Mouse (Mus musculus): ENCODE measurements around the gene Krt19.

Gene Krt19

DNA sequence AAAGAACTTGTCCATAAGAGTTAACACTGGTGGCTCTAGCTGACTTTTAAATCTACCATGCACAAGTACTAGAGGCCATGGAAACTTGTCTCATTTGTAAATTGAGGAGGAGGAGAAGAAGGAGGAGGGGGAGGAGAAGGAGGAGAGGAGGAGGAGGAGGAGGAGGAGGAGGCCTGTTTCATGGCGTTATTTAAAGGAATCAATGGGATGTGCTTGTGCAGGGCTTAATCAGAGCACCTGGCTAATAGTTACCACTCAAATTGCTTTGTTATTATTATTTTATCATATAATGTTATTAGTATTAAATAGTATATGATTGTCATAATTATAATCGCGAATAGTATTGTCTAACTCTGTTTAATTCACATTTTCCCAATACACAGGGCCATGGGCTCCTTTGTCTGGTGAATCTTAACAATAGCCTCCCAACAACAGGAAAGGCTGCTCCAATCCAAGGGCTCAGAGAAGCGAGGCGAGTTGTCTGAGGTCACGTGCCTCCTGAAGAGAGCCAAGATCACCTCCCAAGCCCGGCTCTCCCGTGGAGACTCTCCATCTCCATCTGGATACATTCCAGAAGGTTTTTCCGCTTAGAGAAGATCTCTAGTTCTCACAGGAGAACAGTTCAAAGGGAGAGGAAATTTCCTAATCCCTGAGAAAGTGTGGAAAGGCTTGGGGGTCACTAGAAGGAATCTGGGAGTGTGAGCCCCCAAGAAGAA lies at the start of gene Krt19:
Gene Krt19 (minus strand): TSS at position 51 of the 716 bp plus-strand sequence.
- DNase-seq = no peak

DNA sequence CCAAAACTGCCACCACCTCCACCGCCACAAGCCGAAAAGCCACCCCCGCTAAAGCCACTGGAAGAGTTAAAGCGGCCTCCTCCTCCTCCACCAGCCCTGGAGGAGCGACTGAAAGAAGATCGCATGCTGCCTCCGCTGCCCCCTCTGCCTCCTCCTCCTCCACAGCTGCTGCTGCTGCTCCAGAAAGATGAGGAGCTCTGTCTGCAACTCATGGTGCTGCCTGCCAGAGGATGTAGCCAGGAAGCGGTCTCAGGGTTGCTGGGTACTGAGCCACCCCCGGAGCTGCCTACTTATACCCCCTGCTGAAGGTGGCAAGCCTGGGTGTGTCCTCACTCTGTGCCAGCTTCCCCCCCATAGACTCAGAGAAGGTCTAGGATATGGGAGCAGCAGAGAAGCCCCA lies 44.5 kb upstream of the Krt19 start, which contains the start of gene Krt9:
Gene Krt9 (minus strand): TSS at position 255 of the 400 bp plus-strand sequence.
- DNase-seq = no peak

DNA sequence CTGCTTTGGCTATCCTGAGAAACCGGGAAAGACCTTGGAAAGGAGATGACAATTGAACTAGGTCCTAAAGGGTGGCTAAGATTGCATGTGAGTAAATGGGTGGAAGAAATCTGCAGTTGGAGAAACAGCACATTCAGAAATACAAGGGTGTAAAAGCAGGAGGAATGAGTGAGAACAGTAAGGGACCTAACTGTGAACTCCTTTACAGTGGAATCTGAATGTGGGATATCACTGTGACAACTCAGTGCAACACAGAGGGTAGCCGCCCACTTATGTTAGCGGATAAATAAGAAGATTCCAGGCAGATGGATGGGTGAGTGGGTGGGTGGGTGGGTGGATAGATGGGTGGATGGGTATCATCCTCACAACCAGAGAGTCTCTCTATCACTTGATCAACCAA lies 43.4 kb upstream of the Krt19 start:
- no peak for DNase-seq

DNA sequence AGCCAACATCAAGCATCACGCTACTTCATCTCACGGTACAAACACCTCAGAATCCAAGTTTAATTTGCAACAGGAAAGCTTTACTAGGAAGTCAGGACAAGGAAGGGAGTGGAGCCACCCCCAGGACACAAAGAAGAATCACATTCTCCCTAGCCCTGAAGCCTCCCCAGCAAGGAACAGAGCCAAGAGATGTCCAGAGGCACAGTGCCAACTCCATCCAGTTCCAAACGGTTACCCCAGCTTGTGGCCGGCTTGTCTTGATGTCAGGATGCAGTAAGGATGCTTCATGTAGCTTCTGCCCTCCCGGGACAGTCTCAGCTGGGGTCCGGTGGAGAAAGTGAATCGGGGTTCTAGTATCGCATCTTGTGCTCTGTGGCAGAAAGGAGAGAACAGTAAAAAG lies 38.3 kb upstream of the Krt19 start:
- no peak for DNase-seq

DNA sequence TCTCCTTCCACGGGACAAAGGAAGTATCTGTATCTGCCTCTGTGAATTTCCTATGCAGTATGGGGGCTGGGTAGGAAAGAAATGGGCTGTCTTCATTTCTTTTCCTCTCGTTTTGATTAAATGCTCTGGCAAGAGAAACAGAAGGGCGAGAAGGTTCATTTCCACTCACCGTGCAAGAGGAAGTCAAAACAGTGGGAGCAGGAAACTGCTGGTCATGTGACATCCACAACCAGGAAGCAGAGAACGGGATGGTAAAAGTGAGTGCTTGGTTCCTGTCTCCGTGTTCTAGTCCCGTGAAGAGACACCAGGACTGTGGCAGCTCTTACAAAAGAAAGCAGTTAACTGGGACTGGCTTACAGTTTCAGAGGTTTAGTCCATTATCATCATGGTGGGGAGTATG lies 33.3 kb upstream of the Krt19 start:
- no peak for DNase-seq

DNA sequence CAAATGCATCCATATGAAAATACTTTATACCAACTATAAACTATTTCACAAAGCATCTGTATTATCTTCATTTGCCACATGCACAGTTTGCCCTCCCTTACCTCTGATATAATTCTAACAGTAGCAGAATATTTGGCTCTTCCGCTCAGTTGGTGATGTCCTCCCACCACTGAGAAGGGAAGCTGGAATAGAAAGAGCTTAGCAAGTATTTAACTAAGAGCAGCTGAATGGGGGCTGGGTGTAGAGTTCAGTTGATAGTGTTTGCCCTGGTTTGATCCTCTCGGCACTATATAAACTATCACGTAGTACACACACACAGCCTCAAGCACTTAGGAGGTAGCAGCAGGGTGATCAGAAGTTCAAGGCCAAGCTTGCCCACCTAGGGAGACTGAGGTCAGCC lies 30.8 kb upstream of the Krt19 start:
- no peak for DNase-seq

DNA sequence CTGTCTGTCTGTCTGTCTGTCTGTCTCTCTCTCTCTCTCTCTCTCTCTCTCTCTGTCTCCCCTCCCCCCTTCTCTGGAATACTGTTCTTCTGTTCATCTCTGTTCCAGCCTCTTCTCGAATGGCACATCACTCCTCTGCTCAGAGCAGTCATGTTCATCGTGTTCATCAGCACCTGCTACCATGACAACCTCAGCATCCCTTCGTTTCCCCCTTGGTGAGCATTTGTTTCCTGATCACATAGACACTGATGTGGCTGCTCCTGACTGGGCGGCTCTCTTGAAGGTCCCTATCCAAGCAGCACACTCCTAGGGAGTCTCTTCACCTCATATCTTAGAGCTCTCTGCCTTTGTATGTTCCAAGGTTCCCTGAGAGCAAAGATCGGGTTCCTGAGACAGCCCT lies 29.8 kb upstream of the Krt19 start:
- no peak for DNase-seq

DNA sequence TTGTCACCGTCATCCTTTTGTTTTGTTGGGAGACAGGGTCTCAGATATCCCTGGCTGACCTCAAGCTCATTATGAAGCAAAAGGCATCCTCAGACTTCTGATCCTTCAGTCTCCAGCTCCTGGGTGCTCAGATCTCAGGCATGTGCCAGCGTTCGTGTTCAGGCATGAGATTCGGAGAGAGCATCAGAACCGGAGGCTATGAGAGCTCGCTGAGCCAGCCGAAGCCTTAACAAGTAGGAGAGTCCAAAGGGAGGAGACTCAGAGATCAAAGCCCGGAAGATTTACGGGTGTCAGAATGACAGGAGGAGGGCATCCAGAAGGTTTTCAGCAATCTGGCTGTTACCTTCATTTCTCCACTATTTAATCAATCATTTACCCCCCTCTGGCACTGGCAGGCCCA lies 28.3 kb upstream of the Krt19 start:
- no peak for DNase-seq

DNA sequence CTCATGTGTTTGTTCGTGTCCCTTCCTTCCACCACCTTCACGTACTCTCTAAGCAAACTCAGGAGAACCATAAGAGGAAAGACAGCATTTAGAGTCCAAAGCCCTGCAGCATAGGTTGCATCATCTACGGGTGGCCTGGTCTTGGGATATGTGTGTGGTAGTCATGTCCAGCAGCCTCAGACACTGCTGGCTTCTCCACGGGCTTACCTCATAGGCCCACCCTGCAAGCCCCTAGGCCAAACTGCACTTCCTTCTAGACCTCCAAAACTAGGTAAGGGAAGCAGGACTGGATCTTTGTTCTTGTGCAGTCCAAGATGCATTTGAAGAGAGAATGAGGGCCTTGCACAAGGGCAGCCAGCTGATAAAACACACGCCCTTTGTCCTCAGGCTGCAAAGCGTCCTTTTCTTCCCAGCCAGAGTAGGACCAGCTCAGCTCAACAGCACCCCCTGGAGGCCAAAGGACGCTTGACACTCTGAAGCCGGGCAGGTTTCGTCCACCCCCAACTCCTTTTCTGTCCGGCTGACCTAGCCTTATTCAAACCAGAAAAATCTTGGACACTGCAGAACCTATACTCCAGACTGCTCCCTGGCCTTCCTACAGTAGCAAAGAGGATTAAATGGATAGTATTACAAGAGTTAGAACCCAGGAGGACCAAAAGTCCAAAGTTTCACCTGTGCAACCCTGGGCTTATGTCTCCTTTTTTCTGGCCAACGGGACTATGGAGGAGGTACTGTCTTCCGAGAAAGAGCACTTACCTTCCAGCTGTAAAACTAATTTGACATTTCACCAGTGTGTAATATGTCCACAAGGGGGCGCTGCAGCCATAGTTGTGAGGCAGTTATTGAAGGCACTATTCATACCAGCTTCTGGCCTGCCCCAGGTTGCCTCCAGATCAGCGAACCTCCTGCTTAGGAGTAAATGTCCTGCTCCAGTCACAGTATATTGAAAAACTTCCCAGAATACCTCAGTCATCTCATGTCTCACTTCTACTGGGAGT lies 20.6 kb upstream of the Krt19 start:
- DNase-seq = no peak

DNA sequence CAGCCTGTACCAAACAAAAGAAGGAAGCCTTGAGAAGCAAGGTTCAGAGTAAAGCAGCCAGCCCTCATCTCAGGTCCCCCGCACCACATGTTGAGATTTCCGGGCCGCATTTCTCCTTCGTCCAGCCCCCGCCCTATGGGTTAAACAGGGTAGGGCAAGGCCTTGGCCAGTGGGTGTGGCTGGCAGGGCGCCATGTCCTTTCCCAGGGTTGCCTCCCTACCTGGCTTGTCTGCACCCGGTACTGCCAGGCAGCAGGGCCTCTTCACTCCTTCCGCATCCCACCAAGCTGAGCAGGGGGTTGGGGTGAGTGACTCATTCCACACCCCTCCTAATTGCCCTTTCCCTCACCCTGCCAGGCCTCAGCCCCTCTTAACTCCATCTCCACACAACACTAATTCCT lies 19.6 kb upstream of the Krt19 start:
- no peak for DNase-seq

DNA sequence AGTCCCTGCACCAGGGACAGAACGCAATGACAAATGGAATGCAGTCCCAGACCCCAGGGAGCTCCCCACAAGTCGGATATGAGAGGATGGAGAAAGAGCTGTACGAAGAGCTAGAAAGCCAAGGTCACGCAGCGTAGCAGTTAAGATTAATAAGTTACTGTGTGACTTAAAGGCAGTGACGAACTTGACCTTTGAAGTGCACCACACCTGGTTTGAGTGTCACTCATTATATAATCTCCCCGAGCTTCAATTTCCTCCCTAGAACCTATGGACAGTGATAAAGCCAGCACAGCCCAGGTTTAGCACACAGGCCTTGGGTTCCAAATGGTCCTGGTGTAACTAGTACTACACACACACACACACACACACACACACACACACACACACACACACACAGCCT lies 15.9 kb upstream of the Krt19 start:
- no peak for DNase-seq

DNA sequence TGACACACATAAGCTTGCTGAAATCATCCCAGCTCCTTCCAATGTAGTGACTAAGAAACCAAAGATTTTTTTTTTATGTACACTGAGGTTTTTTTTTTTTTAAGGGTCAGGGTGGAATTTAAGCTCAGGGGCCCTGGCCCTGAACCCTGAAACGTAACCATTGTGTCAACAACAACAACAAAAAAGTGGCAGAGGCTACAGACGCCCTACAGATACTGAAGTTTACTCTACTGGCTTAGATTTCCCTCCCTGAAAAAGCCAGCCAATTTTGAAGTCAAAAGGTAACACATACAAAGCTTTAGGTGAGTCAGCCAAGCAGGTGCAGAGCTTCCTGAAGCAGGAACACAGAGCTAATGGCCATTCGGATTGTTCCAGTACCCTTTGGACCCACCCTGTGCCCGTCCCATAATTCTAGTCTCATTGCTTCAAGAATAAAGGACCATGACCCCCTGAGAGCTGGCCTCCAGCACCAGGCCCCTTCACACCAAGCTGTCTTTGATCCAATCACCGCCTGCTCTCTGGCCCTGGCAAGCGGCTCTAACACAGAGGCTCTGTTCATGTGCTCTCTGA lies 9.5 kb upstream of the Krt19 start:
- no peak for DNase-seq

DNA sequence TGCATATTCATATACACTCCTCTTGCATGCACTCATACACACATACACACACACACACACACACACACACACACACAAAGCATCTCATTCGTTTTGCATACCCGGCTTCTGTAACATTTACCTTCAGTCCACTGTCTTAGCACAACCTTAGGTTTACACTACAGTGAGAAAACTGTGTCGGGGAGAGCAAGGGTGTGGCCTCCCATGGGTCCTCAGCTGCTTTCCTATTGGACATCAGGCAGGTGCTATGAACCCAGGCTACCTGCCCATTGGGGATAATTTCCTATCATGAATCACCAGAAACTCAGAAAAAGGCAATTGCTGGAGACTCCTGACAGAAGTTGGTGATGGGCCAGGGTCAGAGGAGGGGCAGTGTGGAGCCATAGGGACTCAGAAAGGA lies 8.9 kb upstream of the Krt19 start:
- no peak for DNase-seq

DNA sequence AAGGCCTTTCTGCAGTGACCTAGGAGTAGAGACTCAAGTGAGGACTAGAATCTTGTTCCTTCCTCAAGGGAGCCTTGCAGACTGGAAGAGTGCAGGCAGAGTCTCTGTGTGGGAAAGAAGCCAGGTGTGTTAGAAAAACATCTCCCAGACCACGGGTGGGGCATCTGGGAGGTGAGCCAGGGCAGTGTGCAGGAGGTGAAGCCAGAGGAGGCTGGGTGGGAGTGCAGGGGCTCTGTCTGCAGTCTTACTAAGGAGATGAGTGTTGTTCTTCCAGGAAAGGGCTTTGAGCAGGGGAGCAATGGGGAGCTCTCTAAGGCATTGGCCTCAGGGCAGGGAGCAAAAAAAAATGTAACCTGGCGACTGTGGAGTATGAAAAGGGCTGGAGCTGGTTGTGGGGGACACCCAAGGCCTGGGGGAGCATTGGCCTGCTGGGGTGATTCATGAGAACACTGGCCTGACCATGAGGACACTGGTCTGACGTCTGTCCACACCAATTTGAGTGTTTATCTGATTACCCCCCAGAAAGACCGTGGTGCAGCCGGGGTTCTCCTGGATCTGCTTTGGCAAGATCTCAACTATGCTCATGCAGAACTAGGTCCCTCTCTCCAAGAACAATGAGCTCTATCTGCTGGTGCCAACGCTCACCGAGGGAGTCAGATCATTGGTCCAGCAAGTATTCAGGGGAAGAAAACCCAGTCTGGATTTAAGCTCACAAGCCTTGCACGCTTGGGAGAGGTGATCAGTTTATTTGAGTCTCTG lies 7.2 kb upstream of the Krt19 start:
- no peak for DNase-seq

DNA sequence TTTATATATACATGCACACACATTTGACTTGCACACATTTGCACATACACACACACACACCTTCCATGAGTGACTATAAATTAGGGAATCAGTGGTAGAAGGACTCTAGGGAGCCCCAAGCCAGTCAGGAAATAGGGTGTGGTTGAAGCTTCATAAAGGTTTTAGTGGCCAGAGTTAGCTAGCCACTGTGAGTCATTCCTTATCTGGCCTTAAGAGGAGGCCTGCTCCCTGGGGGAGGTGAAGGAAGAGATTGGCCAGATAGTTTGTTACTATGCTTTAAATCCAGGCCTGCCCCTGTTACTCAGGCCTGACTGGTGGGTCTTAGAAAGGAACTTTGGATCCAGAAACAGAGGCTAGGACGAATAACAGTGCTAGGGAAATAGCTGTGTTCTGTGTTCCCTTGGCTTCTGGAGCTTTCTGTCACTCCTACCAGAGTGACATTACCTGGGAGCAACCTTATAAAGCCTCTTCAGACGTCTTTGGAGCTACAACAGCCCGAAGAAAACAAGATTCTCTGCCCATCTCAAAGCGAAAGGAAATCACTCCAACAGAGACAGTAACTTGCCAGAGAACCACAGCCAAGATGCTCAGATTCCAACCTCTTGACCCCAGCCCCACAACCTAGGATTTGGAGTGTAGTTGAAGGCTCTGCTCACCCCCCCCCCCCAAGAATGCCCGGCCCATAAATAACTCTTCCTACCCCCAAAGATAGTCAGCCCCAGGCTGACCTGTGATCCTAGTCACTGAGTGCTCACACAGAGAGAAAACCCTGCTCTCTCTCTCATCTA lies 705 bp downstream of the Krt19 start:
- DNase-seq = no peak

DNA sequence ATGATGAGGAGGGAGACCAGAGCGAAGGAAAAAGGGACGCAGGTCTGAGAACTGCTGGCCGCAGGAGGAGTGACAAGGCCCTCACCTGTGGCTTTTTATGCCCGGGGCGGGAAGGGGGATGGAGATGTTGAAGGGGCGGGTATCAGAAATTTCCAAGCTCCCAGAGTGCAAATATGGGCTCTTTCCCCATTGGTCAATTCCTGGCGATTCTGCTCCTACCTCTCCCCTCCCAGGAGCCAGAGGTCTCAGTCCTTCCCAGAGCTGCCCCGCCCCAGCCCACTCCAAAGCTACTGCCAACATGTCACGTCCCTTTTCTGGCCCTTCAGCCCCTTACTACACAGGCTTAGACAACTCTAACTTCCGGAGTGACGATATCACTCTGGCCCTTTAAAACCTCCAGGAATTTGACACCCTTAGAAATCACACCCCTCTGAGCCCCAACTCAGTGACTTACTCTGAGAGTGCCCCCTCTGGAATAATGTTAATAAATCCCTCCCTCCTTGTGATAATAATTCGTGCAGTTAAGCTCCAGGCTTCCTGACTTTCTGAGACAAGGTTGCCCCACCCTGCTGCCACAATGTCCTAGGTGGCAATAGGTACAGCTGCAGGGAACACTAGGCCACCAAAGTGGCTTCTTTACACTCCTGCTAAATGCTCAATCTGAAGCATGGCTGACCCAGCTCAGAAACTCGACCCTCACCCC lies 2.5 kb downstream of the Krt19 start:
- no peak for DNase-seq

DNA sequence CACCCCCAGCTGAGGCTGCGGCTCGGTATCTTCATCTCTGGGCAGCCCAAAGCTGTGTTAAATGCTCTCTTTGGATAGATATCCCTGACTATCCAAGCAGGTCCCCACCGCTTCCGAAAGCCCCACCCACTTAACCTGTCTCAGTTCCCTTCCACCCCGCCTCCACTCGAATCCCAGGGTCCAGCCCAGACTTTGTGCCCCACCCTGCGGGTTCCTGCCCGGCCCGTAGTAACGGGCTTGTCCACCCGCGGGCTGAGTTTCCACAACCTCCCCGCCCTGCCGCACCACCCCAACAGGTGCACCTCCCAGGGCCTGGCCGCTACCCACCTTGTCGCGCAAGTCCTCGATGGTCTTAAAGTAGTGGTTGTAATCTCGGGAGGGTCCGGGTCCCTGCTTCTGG lies 3.4 kb downstream of the Krt19 start:
- no peak for DNase-seq

DNA sequence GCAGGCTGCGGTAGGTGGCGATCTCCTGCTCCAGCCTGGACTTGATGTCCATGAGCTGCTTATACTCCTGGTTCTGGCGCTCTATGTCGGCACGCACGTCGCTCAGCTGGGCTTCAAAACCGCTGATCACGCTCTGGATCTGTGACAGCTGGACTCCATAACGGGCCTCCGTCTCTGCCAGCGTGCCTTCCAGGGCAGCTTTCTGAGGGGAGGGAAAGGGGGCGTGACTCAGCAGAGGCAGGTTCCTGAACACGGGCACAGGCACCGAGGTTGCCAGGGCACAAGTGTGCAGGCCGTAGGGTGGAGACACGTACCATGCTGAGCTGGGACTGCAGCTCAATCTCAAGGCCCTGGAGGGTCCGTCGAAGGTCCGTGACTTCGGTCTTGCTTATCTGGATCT lies 7.5 kb downstream of the Krt19 start:
- DNase-seq = no peak

DNA sequence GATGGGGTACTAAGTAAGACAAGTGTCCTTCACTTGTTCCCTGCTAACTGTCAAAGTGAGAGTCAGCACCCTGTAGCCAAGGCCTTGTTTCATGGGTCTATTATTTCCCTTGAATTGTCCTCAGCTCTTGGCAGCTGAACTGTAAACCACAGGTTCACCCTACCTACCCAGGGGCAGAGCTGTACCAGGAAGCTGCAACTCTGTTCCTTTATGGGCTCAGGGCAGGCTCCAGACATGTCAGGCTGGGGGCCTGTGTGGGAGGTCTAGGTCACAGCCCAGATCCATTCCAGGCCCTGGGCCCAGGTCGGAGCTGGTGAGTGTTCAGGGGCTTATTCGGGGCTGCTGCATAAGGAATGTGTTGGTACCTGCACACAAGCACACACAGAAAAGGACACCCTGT lies 9.1 kb downstream of the Krt19 start:
- DNase-seq = no peak

DNA sequence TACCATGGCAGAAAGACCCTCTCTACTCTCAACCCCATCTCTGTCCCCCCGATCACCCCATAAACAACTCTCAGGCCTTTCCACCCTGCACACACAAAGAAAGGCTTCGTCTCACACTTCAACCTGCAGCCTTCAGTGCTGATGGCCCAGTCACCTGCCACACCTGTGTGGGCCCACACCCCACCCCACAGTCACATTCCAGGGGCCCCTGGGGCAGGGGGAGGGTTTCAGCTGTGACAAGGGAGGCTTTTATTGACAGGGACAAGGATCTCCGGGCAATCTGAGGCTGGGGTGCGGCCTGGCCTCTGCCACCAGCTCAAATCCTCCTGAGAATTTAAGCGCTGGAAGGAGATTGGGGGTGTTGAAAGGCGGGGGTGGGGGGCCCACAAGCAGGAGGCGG lies 9.7 kb downstream of the Krt19 start:
- DNase-seq = no peak

DNA sequence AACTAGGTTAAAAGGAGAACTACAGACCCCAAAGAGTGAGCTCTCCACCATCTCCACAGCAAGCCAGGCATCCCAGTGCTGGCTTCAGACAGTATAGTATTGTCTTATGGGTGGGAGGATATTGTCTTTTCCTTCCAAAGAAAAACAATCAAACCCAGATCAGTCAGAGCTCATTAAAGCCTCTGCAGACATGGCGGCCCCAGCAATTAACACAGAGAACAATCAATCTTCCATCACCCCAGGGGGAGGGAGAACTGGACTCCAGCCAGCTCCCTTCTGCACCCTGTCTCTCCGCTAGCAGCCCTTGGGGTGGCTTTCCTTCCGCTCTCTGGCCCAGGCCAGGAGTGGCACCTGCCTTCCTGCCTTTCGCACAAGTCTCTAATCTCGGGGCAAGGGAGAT lies 10.8 kb downstream of the Krt19 start:
- DNase-seq = no peak

DNA sequence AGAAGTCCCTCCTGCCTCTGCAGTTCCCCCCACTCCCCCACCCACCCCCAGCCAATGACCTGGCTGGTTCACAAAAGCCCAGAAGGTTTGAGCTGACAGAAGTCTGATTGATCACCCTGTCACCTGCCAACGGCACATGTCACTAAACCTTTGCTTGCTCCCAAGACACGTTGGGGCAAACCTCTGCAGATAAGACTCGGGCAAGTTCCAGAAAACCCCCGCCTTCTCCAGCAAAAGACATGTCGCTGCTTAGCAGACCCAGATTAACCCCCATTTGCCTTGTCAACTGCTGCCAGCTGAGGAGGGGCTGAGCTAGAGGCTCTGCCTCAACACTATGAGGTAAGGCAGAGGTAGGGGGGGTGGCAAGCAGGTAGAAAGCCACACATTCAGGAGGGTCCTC lies 11.9 kb downstream of the Krt19 start:
- DNase-seq = no peak

Measured in thymus, adult 18-20 months (tissue).